Mouse (Mus musculus) forebrain, embryonic 11.5 days (tissue): ENCODE measurements around the gene Tesc. TPM values are rescaled to one million over a fixed set of nuclear protein-coding genes. Genes with fewer than 3 reads are reported as not detected.

Experiments
- ATAC-seq: fragments of 200-750 bp; cut with Nextera tagmentation; replicated peaks from 2 replicates; pipeline ENCODE4 v1.8.0; 2017; ENCODE audit warnings: moderate TSS enrichment; ENCODE audit not compliant: low FRiP score
- DNase-seq: peaks from one replicate; pipeline ENCODE4 v3.0.0-alpha.2; 2017; ENCODE audit warnings: low spot score
- H3K27ac ChIP-seq: fragments of 300-500 bp; sonication (generic); 2 replicates; pipeline ENCODE4 v1.5.1; 2014; ENCODE audit warnings: low read depth, low read length
- H3K27me3 ChIP-seq: fragments of 300-500 bp; sonication (generic); 2 replicates; pipeline ENCODE4 v1.6.1; 2014; ENCODE audit warnings: mild to moderate bottlenecking, low read length, mixed read lengths; ENCODE audit not compliant: control insufficient read depth, insufficient read depth
- H3K36me3 ChIP-seq: fragments of 300-500 bp; sonication (generic); 2 replicates; pipeline ENCODE4 v1.6.1; 2014; ENCODE audit warnings: mild to moderate bottlenecking, low read length, moderate library complexity, mixed read lengths; ENCODE audit not compliant: control insufficient read depth, insufficient read depth
- H3K4me1 ChIP-seq: fragments of 300-500 bp; sonication (generic); replicated peaks from 2 replicates; pipeline ENCODE4 v1.6.1; 2014; ENCODE audit warnings: low read length, mixed read lengths; ENCODE audit not compliant: control insufficient read depth, insufficient read depth
- H3K4me2 ChIP-seq: fragments of 300-500 bp; sonication (generic); 2 replicates; pipeline ENCODE4 v1.6.1; 2014; ENCODE audit warnings: low read depth, mild to moderate bottlenecking, low read length, moderate library complexity, mixed read lengths; ENCODE audit not compliant: severe bottlenecking
- H3K4me3 ChIP-seq: fragments of 300-500 bp; sonication (generic); 2 replicates; pipeline ENCODE4 v1.5.1; 2014; ENCODE audit warnings: low read depth, low read length
- H3K9ac ChIP-seq: fragments of 300-500 bp; sonication (generic); 2 replicates; pipeline ENCODE4 v1.6.1; 2014; ENCODE audit warnings: low read length
- H3K9me3 ChIP-seq: fragments of 300-500 bp; sonication (generic); 2 replicates; pipeline ENCODE4 v1.6.1; 2016; ENCODE audit warnings: low read length, mixed read lengths; ENCODE audit not compliant: control insufficient read depth
- WGBS: fragments of 180-500 bp; shearing (Covaris S2); extraction: QIAGEN DNeasy Blood & Tissue Kit; methylation state at CpG from one replicate; pipeline ENCODE4 v1.1.7; 2014; 5-methylcytosine and 5-hydroxymethylcytosine counted together
- polyA plus RNA-seq: library from polyadenylated mRNA; unstranded; fragments of >200 nt; fragmentation: Nextera tagmentation; extraction: Ambion mirVana; gene quantifications from 2 replicates; pipeline ENCODE4 v1.2.1, GENCODE M21; 2014

Gene Tesc
- polyA plus RNA-seq, 1 experiment from 2014 or later: 1.8 TPM

DNA sequence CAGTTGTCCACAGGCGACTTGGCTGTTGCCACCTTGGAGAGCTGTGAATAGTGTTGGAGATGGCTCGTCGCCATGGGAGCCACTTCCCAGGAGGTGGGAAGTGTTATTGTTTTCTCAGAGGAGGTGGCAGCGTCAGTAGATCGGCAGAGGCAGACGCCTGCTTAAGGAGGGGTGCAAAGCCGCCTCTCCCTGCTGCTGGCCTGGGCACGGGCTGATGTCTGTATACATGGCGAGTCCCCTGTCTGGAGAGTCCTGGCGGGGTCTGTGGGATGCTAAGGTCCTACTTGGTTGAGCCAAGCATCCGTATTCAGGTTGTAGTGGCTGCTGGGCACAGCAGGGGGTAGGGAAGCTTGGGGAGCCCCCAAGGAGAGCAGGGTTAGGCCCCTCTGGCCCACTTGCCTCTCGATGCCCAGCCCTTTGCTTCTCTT is 11.7 kb downstream of the Tesc start:
- Histone ChIP-seq H3K9me3 (no peaks in the 10 kb centered on the region), H3K36me3 (no peaks in the 10 kb centered on the region), H3K27ac (no peak overlapping the region), H3K4me2 (no peak overlapping the region), H3K4me3 (no peak overlapping the region), H3K4me1 (peaks cover 4% of the 10 kb centered on the region; the same call in 1 of the 2 replicates), H3K9ac (no peak overlapping the region), H3K27me3 (no peaks in the 10 kb centered on the region)
- DNase-seq (no peak), ATAC-seq (no peak)
- WGBS: 27% methylated on average over 12 of the region's 12 CpGs

GRCm38 (mm10) chr5:118042599-118042998 is 15.1 kb downstream of the Tesc start:
- no peak overlapping the region for H3K4me3 ChIP-seq
- no peaks in the 10 kb centered on the region for H3K27me3 ChIP-seq
- WGBS: 93% methylated on average over 6 of the region's 6 CpGs
- no peak overlapping the region for H3K27ac ChIP-seq
- H3K4me1 ChIP-seq: peaks cover 4% of the 10 kb centered on the region; the same call in 1 of the 2 replicates
- DNase-seq (no peak), ATAC-seq (no peak)
- H3K4me2 ChIP-seq: no peak overlapping the region
- no peak overlapping the region for H3K9ac ChIP-seq
- no peaks in the 10 kb centered on the region for H3K36me3 ChIP-seq
- H3K9me3 ChIP-seq: no peaks in the 10 kb centered on the region

GRCm38 (mm10) chr5:118043761-118044160 is 16.2 kb downstream of the Tesc start:
- Histone ChIP-seq H3K27ac (no peak overlapping the region), H3K9ac (no peak overlapping the region), H3K4me2 (no peak overlapping the region), H3K36me3 (no peaks in the 10 kb centered on the region), H3K4me1 (no peaks in the 10 kb centered on the region), H3K27me3 (no peaks in the 10 kb centered on the region), H3K4me3 (no peak overlapping the region), H3K9me3 (no peaks in the 10 kb centered on the region)
- WGBS: 86% methylated on average over 4 of the region's 4 CpGs
- no peak for DNase-seq
- no peak for ATAC-seq

DNA sequence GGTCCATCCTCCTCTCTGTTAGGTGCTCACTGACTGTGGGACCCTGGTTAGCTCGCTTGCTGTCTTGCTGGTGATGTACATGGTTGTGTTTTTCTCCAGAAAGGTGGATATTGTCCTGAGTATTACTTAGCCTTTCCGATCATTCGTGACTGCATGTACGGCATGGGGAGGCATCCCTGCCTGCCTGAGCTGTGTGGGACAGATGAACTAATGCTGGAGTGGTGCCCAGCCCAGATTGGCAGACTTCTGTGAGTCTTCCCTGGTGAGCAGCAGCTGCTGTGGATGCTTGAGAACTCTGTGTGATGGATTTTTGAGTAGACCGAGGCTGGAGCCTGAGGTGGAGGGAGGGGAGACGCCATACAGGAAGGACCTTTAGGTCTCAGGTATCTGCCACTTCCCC is 17.4 kb downstream of the Tesc start:
- ATAC-seq: no peak

GRCm38 (mm10) chr5:118045385-118045784 is 17.8 kb downstream of the Tesc start:
- Histone ChIP-seq H3K27me3 (no peaks in the 10 kb centered on the region), H3K9ac (no peak overlapping the region), H3K4me3 (no peak overlapping the region), H3K27ac (no peak overlapping the region), H3K4me2 (no peak overlapping the region), H3K4me1 (no peaks in the 10 kb centered on the region), H3K36me3 (no peaks in the 10 kb centered on the region), H3K9me3 (no peaks in the 10 kb centered on the region)
- 96% methylated on average over 9 of the region's 9 CpGs for WGBS
- ATAC-seq (no peak), DNase-seq (no peak)

More for the DNA sequence above, 17.4 kb downstream of the Tesc start:
- DNase-seq: no peak
- H3K9me3 ChIP-seq: no peaks in the 10 kb centered on the region
- no peaks in the 10 kb centered on the region for H3K27me3 ChIP-seq
- WGBS: 94% methylated on average over 6 of the region's 6 CpGs
- H3K4me1 ChIP-seq: no peaks in the 10 kb centered on the region
- no peak overlapping the region for H3K4me3 ChIP-seq
- no peaks in the 10 kb centered on the region for H3K36me3 ChIP-seq
- no peak overlapping the region for H3K9ac ChIP-seq
- H3K4me2 ChIP-seq: no peak overlapping the region
- H3K27ac ChIP-seq: no peak overlapping the region

DNA sequence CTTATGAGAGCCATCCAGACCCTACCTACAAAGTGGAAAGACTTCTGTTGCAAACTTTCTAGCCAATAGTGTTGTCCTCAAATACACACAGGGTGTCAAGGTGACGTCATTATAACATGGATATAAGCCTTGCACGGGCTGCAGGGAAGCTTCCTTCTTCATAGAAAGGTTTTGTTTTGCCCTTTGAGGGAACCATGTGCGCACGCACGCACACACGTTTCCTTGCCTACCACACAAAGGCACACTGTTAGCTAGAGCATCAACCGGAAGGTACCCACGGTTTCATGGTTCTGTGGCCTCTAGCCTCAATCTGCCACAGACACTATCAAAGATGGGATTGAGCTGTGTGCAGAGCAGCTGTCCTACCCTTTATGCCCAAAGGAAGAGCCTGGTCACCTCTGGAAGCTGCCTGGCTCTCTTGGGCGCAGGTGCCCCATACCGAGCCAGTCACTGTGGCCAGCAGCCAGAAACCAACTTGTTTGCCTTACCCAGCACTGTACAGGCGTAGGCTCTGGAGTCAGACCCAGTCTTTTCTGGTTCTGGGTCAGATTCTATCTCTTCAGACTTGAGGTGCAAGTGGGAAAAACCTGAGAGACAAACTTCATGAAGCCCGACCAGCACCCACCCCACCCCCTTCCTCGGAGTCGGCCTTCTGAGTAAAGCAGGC is 19.7 kb downstream of the Tesc start:
- WGBS: 90% methylated on average over 14 of the region's 14 CpGs
- Histone ChIP-seq H3K4me1 (no peaks in the 10 kb centered on the region), H3K4me3 (no peak overlapping the region), H3K27ac (no peak overlapping the region), H3K4me2 (no peak overlapping the region), H3K27me3 (no peaks in the 10 kb centered on the region), H3K9me3 (no peaks in the 10 kb centered on the region), H3K9ac (no peak overlapping the region), H3K36me3 (no peaks in the 10 kb centered on the region)
- ATAC-seq (no peak), DNase-seq (no peak)

DNA sequence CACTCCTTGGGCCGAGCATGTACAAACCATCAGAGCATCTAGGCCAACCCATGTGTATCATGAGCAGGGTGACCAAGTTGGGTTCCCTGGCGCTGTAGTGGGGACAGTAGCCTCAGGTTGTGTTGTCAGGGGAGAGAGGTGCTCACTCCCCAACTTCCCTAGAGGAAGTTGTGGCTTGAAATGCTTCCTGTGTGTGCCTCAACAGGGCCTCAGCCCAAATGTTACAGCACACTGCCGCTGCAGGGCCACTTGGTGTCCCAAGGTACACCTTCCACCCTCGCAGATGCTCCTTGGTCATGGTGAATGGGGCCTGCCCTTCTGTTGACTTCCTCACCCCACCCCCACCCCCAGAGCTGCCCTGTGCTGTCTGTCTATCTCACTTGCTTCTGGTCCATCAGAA is 20.9 kb downstream of the Tesc start:
- Histone ChIP-seq H3K9ac (no peak overlapping the region), H3K27me3 (no peaks in the 10 kb centered on the region), H3K4me1 (no peaks in the 10 kb centered on the region), H3K27ac (no peak overlapping the region), H3K9me3 (no peaks in the 10 kb centered on the region), H3K4me2 (no peak overlapping the region), H3K36me3 (no peaks in the 10 kb centered on the region), H3K4me3 (no peak overlapping the region)
- 86% methylated on average over 4 of the region's 4 CpGs for WGBS
- ATAC-seq (no peak), DNase-seq (no peak)

DNA sequence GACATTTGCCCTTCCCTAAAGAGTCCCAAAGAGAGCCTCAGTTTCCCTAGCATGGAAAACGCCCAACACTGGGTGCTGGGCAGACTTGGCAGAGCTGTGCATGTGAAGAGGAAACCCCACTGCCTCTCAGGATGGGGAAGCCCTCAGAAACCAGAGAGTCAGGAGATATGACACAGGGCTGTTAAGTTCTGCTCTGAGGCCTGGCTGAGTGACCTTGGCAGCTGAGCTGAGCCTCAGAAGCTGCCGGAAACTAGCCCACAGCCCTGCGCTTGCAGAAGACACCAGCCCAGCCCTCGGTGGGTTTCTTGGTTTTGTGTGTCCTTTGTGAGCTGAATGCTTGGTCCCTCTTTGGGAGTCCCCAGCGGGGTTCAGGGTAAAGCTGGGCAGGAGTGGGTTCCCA is 21.4 kb downstream of the Tesc start:
- WGBS: 82% methylated on average over 5 of the region's 5 CpGs
- no peaks in the 10 kb centered on the region for H3K9me3 ChIP-seq
- H3K4me3 ChIP-seq: no peak overlapping the region
- DNase-seq: no peak
- no peak overlapping the region for H3K27ac ChIP-seq
- no peak overlapping the region for H3K9ac ChIP-seq
- ATAC-seq: no peak
- H3K36me3 ChIP-seq: no peaks in the 10 kb centered on the region
- H3K4me2 ChIP-seq: no peak overlapping the region
- no peaks in the 10 kb centered on the region for H3K4me1 ChIP-seq
- H3K27me3 ChIP-seq: no peaks in the 10 kb centered on the region

GRCm38 (mm10) chr5:118050743-118051142 is 23.2 kb downstream of the Tesc start:
- no peaks in the 10 kb centered on the region for H3K4me1 ChIP-seq
- H3K27ac ChIP-seq: no peak overlapping the region
- H3K4me3 ChIP-seq: no peak overlapping the region
- no peak overlapping the region for H3K9ac ChIP-seq
- no peaks in the 10 kb centered on the region for H3K27me3 ChIP-seq
- 81% methylated on average over 4 of the region's 4 CpGs for WGBS
- H3K36me3 ChIP-seq: no peaks in the 10 kb centered on the region
- no peaks in the 10 kb centered on the region for H3K9me3 ChIP-seq
- no peak for ATAC-seq
- no peak for DNase-seq
- H3K4me2 ChIP-seq: no peak overlapping the region
